Mouse (Mus musculus): ENCODE results near the gene Tti1. TPM values are rescaled to one million over a fixed set of nuclear protein-coding genes. Genes with fewer than 3 reads are reported as not detected.
A peak's percentile ranks its signal among the peaks of the same experiment; 100 is the strongest.

Tti1 gene
- polyA plus RNA-seq, 1 experiment: 5.5 TPM

DNA sequence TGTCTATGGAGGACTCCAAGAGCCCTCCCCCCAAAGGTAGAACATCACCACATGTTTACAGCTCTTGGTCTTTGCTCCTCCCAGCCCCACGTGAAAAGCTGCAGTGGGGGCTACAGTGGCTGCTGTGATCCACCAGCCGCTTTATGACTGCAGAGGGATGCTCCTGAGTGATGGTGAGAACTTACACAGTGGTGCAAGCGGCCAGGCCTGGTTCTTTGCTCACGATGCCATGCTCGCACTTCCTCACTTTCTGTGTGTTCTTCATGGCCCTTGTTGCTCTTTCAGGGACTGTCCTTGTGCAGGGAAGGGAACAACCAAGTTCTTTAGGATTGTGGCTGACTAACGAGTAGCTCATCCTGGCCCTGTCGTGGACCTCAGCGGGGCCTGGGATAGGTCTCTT lies 15.3 kb upstream of the Tti1 start:
- Histone ChIP-seq H3K36me3 (replicated peaks; ENCODE audit: low read length) (peaks cover 94% of the 10 kb centered on the region), H3K4me3 (replicated peaks) (no peak overlapping the region), H3K27me3 (replicated peaks) (no peaks in the 10 kb centered on the region), H3K9me3 (no peaks in the 10 kb centered on the region), H3K4me1 (peaks cover 6% of the 10 kb centered on the region; the same call in 1 of the 2 replicates)
- TF ChIP-seq GATA1 (IDR thresholded peaks at IDR 0.05; ENCODE audit: borderline replicate concordance, low read length) (no peak), FLI1 (IDR thresholded peaks at IDR 0.05; ENCODE audit: low read length) (no peak)

DNA sequence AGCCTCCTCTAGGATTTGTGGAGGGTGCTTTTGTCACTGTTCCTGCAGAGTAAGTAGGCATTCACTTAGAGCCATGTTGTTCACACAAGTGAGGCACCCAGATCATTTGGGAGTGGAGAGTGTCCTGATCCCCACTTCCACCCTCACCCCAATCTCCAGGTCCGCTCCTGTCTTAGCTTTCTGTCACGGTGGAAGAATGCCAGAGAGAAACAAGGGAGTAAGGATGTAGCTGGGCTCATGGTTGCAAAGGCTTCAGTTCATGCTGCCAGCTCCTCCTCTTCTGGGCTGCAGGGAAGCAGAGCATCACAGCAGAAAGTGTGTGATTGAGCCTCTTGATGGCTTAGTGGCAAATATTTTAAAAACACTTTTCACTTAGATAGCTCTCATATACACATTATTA lies 12.2 kb upstream of the Tti1 start:
- Histone ChIP-seq H3K9me3 (no peaks in the 10 kb centered on the region), H3K27me3 (replicated peaks) (no peaks in the 10 kb centered on the region), H3K4me3 (replicated peaks) (no peak overlapping the region), H3K4me1 (peaks cover 11% of the 10 kb centered on the region), H3K36me3 (replicated peaks; ENCODE audit: low read length) (peaks cover 94% of the 10 kb centered on the region)
- no peak for TF ChIP-seq FLI1 (IDR thresholded peaks at IDR 0.05; ENCODE audit: low read length)
- no peak for TF ChIP-seq GATA1 (IDR thresholded peaks at IDR 0.05; ENCODE audit: borderline replicate concordance, low read length)

DNA sequence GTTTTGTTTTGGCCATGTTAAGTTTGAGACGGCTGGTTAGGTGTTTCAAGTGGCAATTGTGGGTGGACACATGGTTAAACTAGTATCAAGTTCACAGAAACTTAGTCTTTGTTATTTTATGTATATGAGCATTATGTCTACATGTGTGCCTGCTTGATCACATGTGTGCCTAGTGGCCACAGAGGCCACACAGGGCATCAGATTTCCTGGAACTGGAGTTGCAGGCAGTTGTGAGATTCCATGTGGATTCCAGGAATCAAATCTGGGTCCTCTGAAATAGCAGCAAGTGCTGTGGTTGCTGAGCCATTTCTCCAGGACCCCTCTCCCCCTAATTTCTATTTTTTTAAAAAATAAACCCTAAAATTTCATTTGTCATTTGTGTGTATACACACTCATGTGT lies 11.4 kb upstream of the Tti1 start:
- Histone ChIP-seq H3K36me3 (replicated peaks; ENCODE audit: low read length) (peaks cover 87% of the 10 kb centered on the region), H3K9me3 (no peaks in the 10 kb centered on the region), H3K27me3 (replicated peaks) (no peaks in the 10 kb centered on the region), H3K4me1 (peaks cover 12% of the 10 kb centered on the region), H3K4me3 (replicated peaks) (no peak overlapping the region)
- no peak for TF ChIP-seq GATA1 (IDR thresholded peaks at IDR 0.05; ENCODE audit: borderline replicate concordance, low read length)
- no peak for TF ChIP-seq FLI1 (IDR thresholded peaks at IDR 0.05; ENCODE audit: low read length)

- TF ChIP-seq GATA1 (IDR thresholded peaks at IDR 0.05; ENCODE audit: borderline replicate concordance, low read length): no peak
- no peak for TF ChIP-seq FLI1 (IDR thresholded peaks at IDR 0.05; ENCODE audit: low read length)
- H3K4me1 ChIP-seq: peaks cover 17% of the 10 kb centered on the region
- no peak overlapping the region for H3K4me3 ChIP-seq (replicated peaks)
- H3K36me3 ChIP-seq (replicated peaks; ENCODE audit: low read length): peaks cover 74% of the 10 kb centered on the region
- no peaks in the 10 kb centered on the region for H3K9me3 ChIP-seq
- no peaks in the 10 kb centered on the region for H3K27me3 ChIP-seq (replicated peaks)
These were observed 9.3 kb upstream of the Tti1 start for GRCm38 (mm10) chr2:158037571-158037970.

- Histone ChIP-seq H3K9me3 (no peaks in the 10 kb centered on the region), H3K4me1 (peaks cover 24% of the 10 kb centered on the region), H3K36me3 (replicated peaks; ENCODE audit: low read length) (peaks cover 68% of the 10 kb centered on the region), H3K4me3 (replicated peaks) (no peak overlapping the region), H3K27me3 (replicated peaks) (no peaks in the 10 kb centered on the region)
- no peak for TF ChIP-seq GATA1 (IDR thresholded peaks at IDR 0.05; ENCODE audit: borderline replicate concordance, low read length)
- TF ChIP-seq FLI1 (IDR thresholded peaks at IDR 0.05; ENCODE audit: low read length): no peak
These were observed 8.7 kb upstream of the Tti1 start for GRCm38 (mm10) chr2:158036953-158037352.

DNA sequence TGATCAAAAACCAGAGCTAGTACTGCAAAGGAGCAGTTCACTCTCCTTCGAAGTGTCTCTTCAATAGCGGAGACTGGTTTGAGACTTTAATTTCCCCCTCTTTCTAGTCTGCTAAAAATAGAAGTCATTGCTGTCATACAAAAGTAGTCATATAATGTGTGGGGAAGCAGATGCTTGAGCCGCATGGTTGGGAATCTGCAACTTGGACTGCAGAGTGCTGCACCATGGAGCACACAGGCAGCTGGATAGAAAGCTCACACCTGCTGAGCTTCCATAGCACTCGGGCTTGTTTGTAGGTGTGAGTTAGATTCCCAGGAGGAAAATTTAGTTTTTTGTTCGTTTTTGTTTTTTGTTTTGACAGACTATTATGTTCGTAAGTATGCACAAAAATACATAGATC lies 8.2 kb upstream of the Tti1 start:
- Histone ChIP-seq H3K36me3 (replicated peaks; ENCODE audit: low read length) (peaks cover 63% of the 10 kb centered on the region), H3K4me1 (peaks cover 29% of the 10 kb centered on the region), H3K9me3 (no peaks in the 10 kb centered on the region), H3K27me3 (replicated peaks) (no peaks in the 10 kb centered on the region), H3K4me3 (replicated peaks) (no peak overlapping the region)
- TF ChIP-seq FLI1 (IDR thresholded peaks at IDR 0.05; ENCODE audit: low read length) (no peak), GATA1 (IDR thresholded peaks at IDR 0.05; ENCODE audit: borderline replicate concordance, low read length) (no peak)

- H3K4me1 ChIP-seq: peaks cover 35% of the 10 kb centered on the region
- peaks cover 60% of the 10 kb centered on the region for H3K36me3 ChIP-seq (replicated peaks; ENCODE audit: low read length)
- no peaks in the 10 kb centered on the region for H3K9me3 ChIP-seq
- TF ChIP-seq FLI1 (IDR thresholded peaks at IDR 0.05; ENCODE audit: low read length) (no peak), GATA1 (IDR thresholded peaks at IDR 0.05; ENCODE audit: borderline replicate concordance, low read length) (no peak)
- H3K27me3 ChIP-seq (replicated peaks): no peaks in the 10 kb centered on the region
- no peak overlapping the region for H3K4me3 ChIP-seq (replicated peaks)
These were observed 7.6 kb upstream of the Tti1 start for GRCm38 (mm10) chr2:158035813-158036212.

DNA sequence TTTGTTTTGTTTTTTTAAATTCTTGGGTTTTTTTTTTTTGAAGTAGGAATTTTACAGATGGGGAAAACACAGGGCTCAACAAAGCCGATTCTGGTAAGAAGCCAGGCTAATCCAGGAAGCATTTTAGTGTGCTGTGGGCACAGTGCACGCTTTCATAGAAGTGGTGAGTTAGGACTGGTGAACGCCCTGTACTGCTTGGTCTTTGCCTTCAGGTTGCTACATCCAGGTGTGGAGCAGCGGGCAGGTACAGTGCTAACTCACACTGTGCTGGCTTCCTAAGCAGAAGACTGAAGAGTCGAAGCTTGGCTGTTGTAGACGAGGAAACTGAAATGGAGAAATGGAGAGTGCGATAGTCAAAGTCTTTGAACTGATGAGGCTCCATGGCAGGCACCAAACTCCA lies 1.8 kb upstream of the Tti1 start:
- H3K27me3 ChIP-seq (replicated peaks): no peaks in the 10 kb centered on the region
- H3K36me3 ChIP-seq (replicated peaks; ENCODE audit: low read length): peaks cover 10% of the 10 kb centered on the region
- H3K4me1 ChIP-seq: peaks cover 57% of the 10 kb centered on the region
- H3K9me3 ChIP-seq: no peaks in the 10 kb centered on the region
- TF ChIP-seq FLI1 (IDR thresholded peaks at IDR 0.05; ENCODE audit: low read length) (no peak), GATA1 (IDR thresholded peaks at IDR 0.05; ENCODE audit: borderline replicate concordance, low read length) (no peak)
- peak overlapping the region; percentile 85 for H3K4me3 ChIP-seq (replicated peaks)

DNA sequence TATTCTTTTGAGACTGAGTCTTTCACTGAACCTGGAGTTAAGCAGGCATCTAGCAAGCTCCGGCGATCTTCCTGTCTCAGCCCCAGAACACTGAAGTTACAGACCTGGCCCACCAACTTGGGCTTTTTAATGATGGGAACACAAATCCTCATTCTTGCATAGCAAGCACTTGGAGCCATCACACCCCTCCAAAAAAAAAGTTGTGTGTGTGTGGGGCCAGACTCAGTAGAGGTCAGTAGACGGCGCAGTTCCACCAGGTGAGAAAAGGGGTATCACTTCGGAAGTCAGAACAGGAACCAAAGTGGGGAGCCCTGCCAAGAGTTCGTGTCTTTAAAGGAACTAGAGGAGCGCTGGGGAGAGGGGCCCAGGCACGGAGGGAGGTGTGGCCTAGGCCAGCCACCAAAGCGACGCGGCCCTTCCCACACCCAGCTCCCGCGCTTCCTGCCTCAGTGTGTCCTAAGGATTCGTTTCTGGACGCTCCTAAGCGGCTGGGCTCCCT lies 329 bp downstream of the Tti1 start:
- Histone ChIP-seq H3K27me3 (replicated peaks) (no peaks in the 10 kb centered on the region), H3K4me3 (replicated peaks) (peak overlapping the region; percentile 94), H3K36me3 (replicated peaks; ENCODE audit: low read length) (peaks cover 3% of the 10 kb centered on the region), H3K4me1 (peaks cover 53% of the 10 kb centered on the region), H3K9me3 (no peaks in the 10 kb centered on the region)
- no peak for TF ChIP-seq GATA1 (IDR thresholded peaks at IDR 0.05; ENCODE audit: borderline replicate concordance, low read length)
- TF ChIP-seq FLI1 (IDR thresholded peaks at IDR 0.05; ENCODE audit: low read length): no peak

GRCm38 (mm10) chr2:158017330-158017729 lies 10.9 kb downstream of the Tti1 start:
- H3K4me1 ChIP-seq: peaks cover 31% of the 10 kb centered on the region
- TF ChIP-seq GATA1 (IDR thresholded peaks at IDR 0.05; ENCODE audit: borderline replicate concordance, low read length) (no peak), FLI1 (IDR thresholded peaks at IDR 0.05; ENCODE audit: low read length) (no peak)
- no peak overlapping the region for H3K4me3 ChIP-seq (replicated peaks)
- no peaks in the 10 kb centered on the region for H3K27me3 ChIP-seq (replicated peaks)
- H3K9me3 ChIP-seq: no peaks in the 10 kb centered on the region
- peaks cover 10% of the 10 kb centered on the region for H3K36me3 ChIP-seq (replicated peaks; ENCODE audit: low read length)

- Histone ChIP-seq H3K36me3 (replicated peaks; ENCODE audit: low read length) (peaks cover 39% of the 10 kb centered on the region), H3K4me3 (replicated peaks) (no peak overlapping the region), H3K9me3 (no peaks in the 10 kb centered on the region), H3K4me1 (peaks cover 20% of the 10 kb centered on the region), H3K27me3 (replicated peaks) (no peaks in the 10 kb centered on the region)
- TF ChIP-seq GATA1 (IDR thresholded peaks at IDR 0.05; ENCODE audit: borderline replicate concordance, low read length) (no peak), FLI1 (IDR thresholded peaks at IDR 0.05; ENCODE audit: low read length) (no peak)
These were observed 15.6 kb downstream of the Tti1 start for GRCm38 (mm10) chr2:158012608-158013007.
